Mouse (Mus musculus): Measurements from ENCODE around the gene Sucnr1. TPM values are rescaled to one million over a fixed set of nuclear protein-coding genes. Genes with fewer than 3 reads are reported as not detected.

Gene Sucnr1
- polyA plus RNA-seq (2014; fragmentation: Illumina TruSeq; extraction: RNeasy Lipid Tissue Mini Kit (QIAGEN cat#74804); ENCODE audit: low read depth, low replicate concordance), result 36.7 TPM

GRCm38 (mm10) chr3:60081648-60082047, at the start of gene Sucnr1:
Gene Sucnr1 (plus strand): TSS chr3:60081869.

Other genes with a start within 250 kb of the Sucnr1 start
- gene Gm8298, start 220.8 kb upstream of the Sucnr1 start, polyA plus RNA-seq (2014; fragmentation: Illumina TruSeq; extraction: RNeasy Lipid Tissue Mini Kit (QIAGEN cat#74804); ENCODE audit: low read depth, low replicate concordance), result not detected
- not detected for gene C130079G13Rik, start 156.7 kb upstream of the Sucnr1 start, polyA plus RNA-seq (2014; fragmentation: Illumina TruSeq; extraction: RNeasy Lipid Tissue Mini Kit (QIAGEN cat#74804); ENCODE audit: low read depth, low replicate concordance)
- not detected for gene Aadacl2, start 75.1 kb upstream of the Sucnr1 start, polyA plus RNA-seq (2014; fragmentation: Illumina TruSeq; extraction: RNeasy Lipid Tissue Mini Kit (QIAGEN cat#74804); ENCODE audit: low read depth, low replicate concordance)
- gene Aadac, start 56.2 kb upstream of the Sucnr1 start, polyA plus RNA-seq (2014; fragmentation: Illumina TruSeq; extraction: RNeasy Lipid Tissue Mini Kit (QIAGEN cat#74804); ENCODE audit: low read depth, low replicate concordance), result 5.3 TPM